Mouse (Mus musculus) MEL (cell line): Measurements from ENCODE around the gene Cwc15.
A peak's percentile ranks its signal among the peaks of the same experiment; 100 is the strongest.

Source experiments
- CTCF ChIP-seq, 3 experiments: IDR thresholded peaks in 2 of 3; conservative IDR thresholded peaks in 1 of 3; 2 replicates each; pipeline ENCODE4 v1.5.1; 2011 to 2012; ENCODE audit warnings: low read length in 3 of 3, low read depth in 2 of 3, mild to moderate bottlenecking in 2 of 3, improper control_type of control experiment in 1 of 3, inconsistent platforms in 1 of 3, mixed read lengths in 1 of 3, moderate library complexity in 1 of 3; ENCODE audit not compliant: control insufficient read depth in 1 of 3, insufficient read depth in 1 of 3, poor library complexity in 1 of 3, severe bottlenecking in 1 of 3
- EP300 ChIP-seq, 2 experiments: IDR thresholded peaks; 2 replicates each; pipeline ENCODE4 v1.6.1; 2011; ENCODE audit warnings: improper control_type of control experiment in 2 of 2, low read length in 2 of 2, low read depth in 1 of 2, mild to moderate bottlenecking in 1 of 2
- MYB ChIP-seq: IDR thresholded peaks from 2 replicates; pipeline ENCODE4 v1.6.1; 2011; ENCODE audit warnings: mild to moderate bottlenecking, low read depth, low read length, improper control_type of control experiment
- MYC ChIP-seq: IDR thresholded peaks from 2 replicates; pipeline ENCODE4 v1.6.1; 2011; ENCODE audit warnings: low read depth, mild to moderate bottlenecking, low read length, improper control_type of control experiment, moderate library complexity
- POLR2A ChIP-seq, 2 experiments: IDR thresholded peaks; 2 replicates each; pipeline ENCODE4 v1.6.1; 2011 to 2012; ENCODE audit warnings: low read length in 2 of 2, mild to moderate bottlenecking in 2 of 2, control low read depth in 1 of 2, improper control_type of control experiment in 1 of 2, low read depth in 1 of 2, moderate library complexity in 1 of 2; ENCODE audit not compliant: control insufficient read depth in 1 of 2, insufficient read depth in 1 of 2, poor library complexity in 1 of 2
- POLR2AphosphoS5 ChIP-seq: IDR thresholded peaks from 2 replicates; pipeline ENCODE4 v1.6.1; 2012; ENCODE audit warnings: low read depth, borderline replicate concordance, mild to moderate bottlenecking, inconsistent platforms, low read length, moderate library complexity, mixed read lengths
- RCOR1 ChIP-seq: IDR thresholded peaks from 2 replicates; pipeline ENCODE4 v1.6.1; 2012; ENCODE audit warnings: low read depth, mild to moderate bottlenecking, inconsistent platforms, low read length, improper control_type of control experiment

DNA sequence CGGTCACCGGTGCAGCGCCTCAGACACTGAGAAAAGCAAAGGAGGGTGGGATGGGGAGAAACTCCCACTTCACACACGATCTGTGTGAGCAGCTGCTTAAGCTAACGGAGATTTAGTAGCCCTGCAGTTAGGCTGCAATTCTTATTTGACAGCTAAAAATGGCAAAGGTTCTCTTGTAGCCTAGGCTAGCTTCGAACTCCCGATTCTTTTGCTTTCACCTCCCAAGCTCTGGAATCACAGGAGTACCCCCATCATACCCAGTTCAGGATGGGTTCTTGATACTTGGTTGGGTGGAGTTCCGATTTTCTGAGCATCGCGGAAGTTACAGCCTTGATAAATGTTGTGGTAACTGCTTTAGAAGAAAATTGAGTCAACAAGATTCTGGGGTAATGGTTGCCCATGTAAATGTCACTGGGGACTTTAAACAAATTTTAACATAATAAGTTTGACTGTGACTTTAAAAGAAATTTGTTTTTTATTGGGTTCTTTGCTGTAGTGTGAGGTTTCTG, 553 bp downstream of the Cwc15 start:
- TF ChIP-seq POLR2A (IDR thresholded peaks at IDR 0.05; ENCODE audit: control insufficient read depth in 1 of 2, insufficient read depth in 1 of 2, low read depth in 1 of 2, low read length in 2 of 2, poor library complexity in 1 of 2) (no peak), CTCF (IDR thresholded peaks at IDR 0.05 in 2 of 3, conservative IDR thresholded peaks at IDR 0.05 in 1 of 3; ENCODE audit: control insufficient read depth in 1 of 3, insufficient read depth in 1 of 3, low read depth in 2 of 3, low read length in 3 of 3, poor library complexity in 1 of 3, severe bottlenecking in 1 of 3) (no peak), EP300 (IDR thresholded peaks at IDR 0.05; ENCODE audit: low read depth in 1 of 2, low read length in 2 of 2) (peak; percentile 40 to 60; a peak in 1 of 4 replicates), MYB (no peak), RCOR1 (peak; percentile 83), MYC (no peak), POLR2AphosphoS5 (no peak)
